Mouse (Mus musculus): ENCODE measurements around the gene Srcin1. TPM values are rescaled to one million over a fixed set of nuclear protein-coding genes. Genes with fewer than 3 reads are reported as not detected.

Gene Srcin1
- total and polyA plus RNA-seq, 2 experiments from 2014 or later, result 14.3 to 141 TPM

GRCm38 (mm10) chr11:97573891-97574550 lies 2.0 kb downstream of the Srcin1 start:
- H3K27ac ChIP-seq, result peak overlapping the region; percentile 96
- peak; percentile 46; the same call in 1 of the 2 replicates for TF ChIP-seq CTCF (IDR thresholded peaks at IDR 0.05; ENCODE audit: low read depth)
- peak overlapping the region; percentile 72 for H3K4me3 ChIP-seq (ENCODE audit: low read length)
- ATAC-seq, result peak; percentile 13
- no peaks in the 10 kb centered on the region for H3K27me3 ChIP-seq (ENCODE audit: insufficient read depth, low read length)
- under 1% methylated on average over 20 of the region's 28 CpGs for WGBS
- H3K4me2 ChIP-seq (ENCODE audit: low read depth, low read length), result peak overlapping the region; percentile 79
- no peaks in the 10 kb centered on the region for H3K9me3 ChIP-seq (ENCODE audit: low read length)
- peak; percentile 73 for DNase-seq (ENCODE audit: low spot score)
- H3K9ac ChIP-seq (replicated peaks; ENCODE audit: low read length), result peak overlapping the region; percentile 92
- no peaks in the 10 kb centered on the region for H3K36me3 ChIP-seq (ENCODE audit: insufficient read depth, low read length)
- peaks cover 46% of the 10 kb centered on the region for H3K4me1 ChIP-seq (ENCODE audit: insufficient read depth, low read length)

GRCm38 (mm10) chr11:97572895-97573480 lies 3.0 kb downstream of the Srcin1 start:
- DNase-seq (ENCODE audit: low spot score) (no peak), ATAC-seq (no peak)
- no peaks in the 10 kb centered on the region for H3K36me3 ChIP-seq (ENCODE audit: insufficient read depth, low read length)
- no peaks in the 10 kb centered on the region for H3K27me3 ChIP-seq (ENCODE audit: insufficient read depth, low read length)
- H3K4me1 ChIP-seq (ENCODE audit: insufficient read depth, low read length), result peaks cover 48% of the 10 kb centered on the region
- TF ChIP-seq CTCF (IDR thresholded peaks at IDR 0.05; ENCODE audit: low read depth), result no peak
- H3K9me3 ChIP-seq (ENCODE audit: low read length), result no peaks in the 10 kb centered on the region
- H3K4me3 ChIP-seq (ENCODE audit: low read length), result peak overlapping the region; percentile 72
- peak overlapping the region; percentile 79 for H3K4me2 ChIP-seq (ENCODE audit: low read depth, low read length)
- peak overlapping the region; percentile 96 for H3K27ac ChIP-seq
- peak overlapping the region; percentile 92 for H3K9ac ChIP-seq (replicated peaks; ENCODE audit: low read length)
- 5% methylated on average over 7 of the region's 7 CpGs for WGBS

GRCm38 (mm10) chr11:97572089-97572345 lies 4.0 kb downstream of the Srcin1 start:
- TF ChIP-seq CTCF (IDR thresholded peaks at IDR 0.05; ENCODE audit: low read depth), result no peak
- H3K27ac ChIP-seq, result peak overlapping the region; percentile 96
- no peaks in the 10 kb centered on the region for H3K36me3 ChIP-seq (ENCODE audit: insufficient read depth, low read length)
- H3K4me2 ChIP-seq (ENCODE audit: low read depth, low read length), result peak overlapping the region; percentile 79
- DNase-seq (ENCODE audit: low spot score) (no peak), ATAC-seq (no peak)
- peaks cover 53% of the 10 kb centered on the region for H3K4me1 ChIP-seq (ENCODE audit: insufficient read depth, low read length)
- H3K9me3 ChIP-seq (ENCODE audit: low read length), result no peaks in the 10 kb centered on the region
- H3K9ac ChIP-seq (replicated peaks; ENCODE audit: low read length), result peak overlapping the region; percentile 92
- 29% methylated on average over 5 of the region's 5 CpGs for WGBS
- peak overlapping the region; percentile 72 for H3K4me3 ChIP-seq (ENCODE audit: low read length)
- H3K27me3 ChIP-seq (ENCODE audit: insufficient read depth, low read length), result no peaks in the 10 kb centered on the region

- Histone ChIP-seq H3K27me3 (ENCODE audit: insufficient read depth, low read length) (no peaks in the 10 kb centered on the region), H3K4me3 (ENCODE audit: low read length) (peak overlapping the region; percentile 72), H3K36me3 (ENCODE audit: insufficient read depth, low read length) (no peaks in the 10 kb centered on the region), H3K4me1 (ENCODE audit: insufficient read depth, low read length) (peaks cover 56% of the 10 kb centered on the region), H3K9me3 (ENCODE audit: low read length) (no peaks in the 10 kb centered on the region), H3K4me2 (ENCODE audit: low read depth, low read length) (peak overlapping the region; percentile 79), H3K9ac (replicated peaks; ENCODE audit: low read length) (peak overlapping the region; percentile 24; the same call in 1 of the 2 replicates), H3K27ac (peak overlapping the region; percentile 96)
- ATAC-seq (no peak), DNase-seq (ENCODE audit: low spot score) (peak; percentile 57)
- 11% methylated on average over 8 of the region's 8 CpGs for WGBS
- peak; percentile 36 for TF ChIP-seq CTCF (IDR thresholded peaks at IDR 0.05; ENCODE audit: low read depth)
These were observed 4.5 kb downstream of the Srcin1 start for GRCm38 (mm10) chr11:97571266-97572088.

- Histone ChIP-seq H3K4me3 (ENCODE audit: low read length) (peak overlapping the region; percentile 72; the same call in 1 of the 2 replicates), H3K4me2 (ENCODE audit: low read depth, low read length) (peak overlapping the region; percentile 79), H3K27ac (peak overlapping the region; percentile 96), H3K36me3 (ENCODE audit: insufficient read depth, low read length) (no peaks in the 10 kb centered on the region), H3K27me3 (ENCODE audit: insufficient read depth, low read length) (no peaks in the 10 kb centered on the region), H3K9ac (replicated peaks; ENCODE audit: low read length) (peak overlapping the region; percentile 22; the same call in 1 of the 2 replicates), H3K9me3 (ENCODE audit: low read length) (no peaks in the 10 kb centered on the region), H3K4me1 (ENCODE audit: insufficient read depth, low read length) (peaks cover 54% of the 10 kb centered on the region)
- no peak for TF ChIP-seq CTCF (IDR thresholded peaks at IDR 0.05; ENCODE audit: low read depth)
- DNase-seq (ENCODE audit: low spot score), result peak; percentile 68
- 12% methylated on average over 8 of the region's 8 CpGs for WGBS
- ATAC-seq, result no peak
These were observed 5.4 kb downstream of the Srcin1 start for GRCm38 (mm10) chr11:97570493-97571137.

GRCm38 (mm10) chr11:97569806-97570205 lies 6.2 kb downstream of the Srcin1 start:
- Histone ChIP-seq H3K36me3 (ENCODE audit: insufficient read depth, low read length) (no peaks in the 10 kb centered on the region), H3K27ac (peak overlapping the region; percentile 96; the same call in 1 of the 2 replicates), H3K27me3 (ENCODE audit: insufficient read depth, low read length) (no peaks in the 10 kb centered on the region), H3K9me3 (ENCODE audit: low read length) (no peaks in the 10 kb centered on the region), H3K4me3 (ENCODE audit: low read length) (no peak overlapping the region), H3K4me2 (ENCODE audit: low read depth, low read length) (peak overlapping the region; percentile 79; the same call in 1 of the 2 replicates), H3K4me1 (ENCODE audit: insufficient read depth, low read length) (peaks cover 54% of the 10 kb centered on the region), H3K9ac (replicated peaks; ENCODE audit: low read length) (no peak overlapping the region)
- 35% methylated on average over 3 of the region's 3 CpGs for WGBS
- no peak for TF ChIP-seq CTCF (IDR thresholded peaks at IDR 0.05; ENCODE audit: low read depth)
- no peak for DNase-seq (ENCODE audit: low spot score)
- ATAC-seq, result no peak
